Mouse (Mus musculus) frontal cortex, postnatal 36 days (tissue): ENCODE results near the gene Phldb1.
A peak's percentile ranks its signal among the peaks of the same experiment; 100 is the strongest.

Experiments
- DNase-seq, 2 experiments: peaks; one replicate each; pipeline ENCODE4 v3.0.0; 2022; ENCODE audit warnings: low spot score in 2 of 2

The Phldb1 gene

GRCm38 (mm10) chr9:44726431-44727146 lies 8.4 kb downstream of the Phldb1 start:
- DNase-seq = no peak

- DNase-seq = no peak
Observed at GRCm38 (mm10) chr9:44724665-44725064, 10.3 kb downstream of the Phldb1 start.

- DNase-seq = no peak
Observed at GRCm38 (mm10) chr9:44724223-44724622, 10.8 kb downstream of the Phldb1 start.

- DNase-seq = no peak
Observed at GRCm38 (mm10) chr9:44723521-44724041, 11.4 kb downstream of the Phldb1 start.

GRCm38 (mm10) chr9:44723008-44723407 lies 12.0 kb downstream of the Phldb1 start:
- DNase-seq = no peak

- no peak for DNase-seq
Observed at GRCm38 (mm10) chr9:44722575-44722974, 12.4 kb downstream of the Phldb1 start.

GRCm38 (mm10) chr9:44721877-44722186 lies 13.2 kb downstream of the Phldb1 start:
- DNase-seq = no peak

GRCm38 (mm10) chr9:44721154-44721876 lies 13.7 kb downstream of the Phldb1 start:
- DNase-seq = peak; percentile 77 to 85

GRCm38 (mm10) chr9:44720358-44721153 lies 14.4 kb downstream of the Phldb1 start:
- DNase-seq = no peak

GRCm38 (mm10) chr9:44719632-44720357 lies 15.2 kb downstream of the Phldb1 start:
- no peak for DNase-seq

- DNase-seq = no peak
Observed at GRCm38 (mm10) chr9:44718937-44719631, 15.9 kb downstream of the Phldb1 start.

GRCm38 (mm10) chr9:44717822-44718242 lies 17.2 kb downstream of the Phldb1 start:
- DNase-seq = no peak

- DNase-seq = no peak
Observed at GRCm38 (mm10) chr9:44716997-44717821, 17.8 kb downstream of the Phldb1 start.

GRCm38 (mm10) chr9:44715705-44716362 lies 19.2 kb downstream of the Phldb1 start:
- no peak for DNase-seq

GRCm38 (mm10) chr9:44715109-44715508 lies 19.9 kb downstream of the Phldb1 start:
- no peak for DNase-seq

GRCm38 (mm10) chr9:44713574-44713973 lies 21.4 kb downstream of the Phldb1 start:
- DNase-seq = no peak

- no peak for DNase-seq
Observed at GRCm38 (mm10) chr9:44713080-44713479, 21.9 kb downstream of the Phldb1 start.

GRCm38 (mm10) chr9:44711602-44712001 lies 23.4 kb downstream of the Phldb1 start:
- no peak for DNase-seq

GRCm38 (mm10) chr9:44710213-44710612 lies 24.8 kb downstream of the Phldb1 start:
- no peak for DNase-seq

GRCm38 (mm10) chr9:44709600-44709999 lies 25.4 kb downstream of the Phldb1 start:
- no peak for DNase-seq
